Mouse (Mus musculus) lung, embryonic 14.5 days (tissue): ENCODE measurements at regions not wholly inside any gene's neighbourhood (a gene's known extent, or its start where the extent isn't known, plus 50 kb on each side); places are given as distances from the start of the nearest gene placed in this dataset.

ENCODE experiments used
- ATAC-seq: fragments of 200-750 bp; cut with Nextera tagmentation; 2 replicates; pipeline ENCODE4 v1.8.0; 2017; ENCODE audit warnings: mild to moderate bottlenecking, moderate TSS enrichment, moderate library complexity; ENCODE audit not compliant: insufficient read depth
- DNase-seq: peaks from one replicate; pipeline ENCODE4 v3.0.0-alpha.2; 2015
- H3K27ac ChIP-seq: fragments of 300-500 bp; sonication (generic); 2 replicates; pipeline ENCODE4 v1.5.1; 2014; ENCODE audit warnings: low read depth, mild to moderate bottlenecking, moderate library complexity
- H3K27me3 ChIP-seq: fragments of 300-500 bp; sonication (generic); 2 replicates; pipeline ENCODE4 v1.6.1; 2014; ENCODE audit warnings: low read length, control low read depth; ENCODE audit not compliant: insufficient read depth
- H3K36me3 ChIP-seq: fragments of 300-500 bp; sonication (generic); 2 replicates; pipeline ENCODE4 v1.6.1; 2014; ENCODE audit warnings: control low read depth; ENCODE audit not compliant: insufficient read depth
- H3K4me1 ChIP-seq: fragments of 300-500 bp; sonication (generic); 2 replicates; pipeline ENCODE4 v1.6.1; 2014; ENCODE audit warnings: antibody characterized with exemption, control low read depth; ENCODE audit not compliant: insufficient read depth
- H3K4me2 ChIP-seq: fragments of 300-500 bp; sonication (generic); 2 replicates; pipeline ENCODE4 v1.6.1; 2014; ENCODE audit warnings: mild to moderate bottlenecking
- H3K4me3 ChIP-seq: fragments of 300-500 bp; sonication (generic); 2 replicates; pipeline ENCODE4 v1.5.1; 2014; ENCODE audit warnings: low read depth, low read length
- H3K9ac ChIP-seq: fragments of 300-500 bp; sonication (generic); 2 replicates; pipeline ENCODE4 v1.6.1; 2014
- H3K9me3 ChIP-seq: fragments of 300-500 bp; sonication (generic); 2 replicates; pipeline ENCODE4 v1.6.1; 2016; ENCODE audit warnings: low read depth, low read length, control low read depth
- CTCF ChIP-seq: IDR thresholded peaks from 2 replicates; pipeline ENCODE4 v1.5.1; 2016; ENCODE audit warnings: antibody characterized with exemption, low read depth
- WGBS: fragments of 180-500 bp; shearing (Covaris S2); extraction: QIAGEN DNeasy Blood & Tissue Kit; methylation state at CpG from one replicate; pipeline ENCODE4 v1.1.7; 2014; 5-methylcytosine and 5-hydroxymethylcytosine counted together

DNA sequence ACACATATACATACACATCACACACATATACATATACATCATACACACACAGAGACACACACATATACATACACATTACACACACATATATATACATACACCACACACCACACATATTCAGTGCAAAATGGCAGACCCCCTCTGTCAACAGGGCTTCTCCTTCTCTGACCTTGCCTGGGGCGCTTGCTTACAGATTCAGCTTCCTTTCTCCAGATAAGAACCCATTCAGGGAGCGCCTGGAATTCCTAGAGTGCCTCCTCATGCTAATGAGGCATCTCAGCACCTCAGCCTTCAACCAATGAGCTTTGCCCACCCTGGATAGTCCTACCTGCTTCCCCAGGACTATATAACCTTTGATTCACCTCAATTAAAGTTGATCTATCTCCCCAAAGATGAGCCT is 200.3 kb downstream of the Spata18 start:
- no peaks in the 10 kb centered on the region for H3K36me3 ChIP-seq
- H3K9me3 ChIP-seq: no peaks in the 10 kb centered on the region
- 39% methylated on average over 2 of the region's 2 CpGs for WGBS
- ATAC-seq (no peak), DNase-seq (no peak)
- H3K4me2 ChIP-seq: no peak overlapping the region
- no peak for TF ChIP-seq CTCF
- H3K27me3 ChIP-seq: no peaks in the 10 kb centered on the region
- no peak overlapping the region for H3K27ac ChIP-seq
- no peak overlapping the region for H3K9ac ChIP-seq
- H3K4me3 ChIP-seq: no peak overlapping the region
- peaks cover 9% of the 10 kb centered on the region; the same call in 1 of the 2 replicates for H3K4me1 ChIP-seq

GRCm38 (mm10) chr5:73854025-73854773 is 203.0 kb downstream of the Spata18 start:
- H3K27ac ChIP-seq: peak overlapping the region; percentile 64; the same call in 1 of the 2 replicates

GRCm38 (mm10) chr5:73854774-73855371 is 203.7 kb downstream of the Spata18 start:
- Histone ChIP-seq H3K9ac (no peak overlapping the region), H3K4me3 (no peak overlapping the region), H3K27ac (peak overlapping the region; percentile 64), H3K36me3 (no peaks in the 10 kb centered on the region), H3K4me2 (peak overlapping the region; percentile 44; the same call in 1 of the 2 replicates), H3K27me3 (no peaks in the 10 kb centered on the region), H3K9me3 (no peaks in the 10 kb centered on the region), H3K4me1 (peaks cover 4% of the 10 kb centered on the region; the same call in 1 of the 2 replicates)
- TF ChIP-seq CTCF: no peak
- ATAC-seq (peak; percentile 48; the same call in 1 of the 2 replicates), DNase-seq (peak; percentile 90)
- 45% methylated on average over 18 of the region's 18 CpGs for WGBS

More at GRCm38 (mm10) chr5:73854025-73854773, 203.0 kb downstream of the Spata18 start:
- H3K36me3 ChIP-seq: no peaks in the 10 kb centered on the region
- TF ChIP-seq CTCF: peak; percentile 95
- DNase-seq (peak; percentile 95), ATAC-seq (peak; percentile 91)
- H3K9ac ChIP-seq: no peak overlapping the region
- 40% methylated on average over 22 of the region's 22 CpGs for WGBS
- H3K27me3 ChIP-seq: no peaks in the 10 kb centered on the region
- peaks cover 4% of the 10 kb centered on the region; the same call in 1 of the 2 replicates for H3K4me1 ChIP-seq
- H3K4me3 ChIP-seq: no peak overlapping the region
- no peaks in the 10 kb centered on the region for H3K9me3 ChIP-seq
- peak overlapping the region; percentile 44 for H3K4me2 ChIP-seq

DNA sequence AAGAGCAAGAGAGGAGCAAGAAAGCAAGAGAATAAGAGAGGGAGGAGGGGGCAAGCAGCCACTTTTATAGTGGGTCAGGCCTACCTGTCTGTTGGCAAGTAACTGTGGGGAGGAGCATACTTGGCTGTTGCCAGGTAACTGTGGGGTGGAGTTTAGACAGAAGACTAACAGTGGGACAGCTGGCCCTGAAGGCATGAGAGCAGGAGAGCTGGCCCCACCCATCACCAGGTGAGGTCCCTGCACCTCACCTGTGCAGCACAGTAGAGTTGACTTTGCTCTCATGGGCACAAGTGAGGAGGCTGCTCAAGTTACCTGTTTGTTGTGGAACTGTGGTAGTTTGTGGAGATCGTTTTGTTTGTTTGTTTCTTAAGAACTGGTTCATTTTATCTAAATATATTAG is 208.1 kb downstream of the Spata18 start:
- H3K4me2 ChIP-seq: no peak overlapping the region
- no peak overlapping the region for H3K4me3 ChIP-seq
- no peak overlapping the region for H3K9ac ChIP-seq
- peaks cover 2% of the 10 kb centered on the region; the same call in 1 of the 2 replicates for H3K4me1 ChIP-seq
- ATAC-seq: no peak
- no peak for TF ChIP-seq CTCF
- DNase-seq: peak; percentile 29
- no peaks in the 10 kb centered on the region for H3K36me3 ChIP-seq
- H3K27ac ChIP-seq: no peak overlapping the region
- WGBS: 68% methylated on average over 1 of the region's 1 CpGs
- no peaks in the 10 kb centered on the region for H3K9me3 ChIP-seq
- no peaks in the 10 kb centered on the region for H3K27me3 ChIP-seq

GRCm38 (mm10) chr5:73864138-73864761 is 204.0 kb downstream of the Usp46 start:
- Histone ChIP-seq H3K4me1 (no peaks in the 10 kb centered on the region), H3K9me3 (no peaks in the 10 kb centered on the region), H3K27me3 (no peaks in the 10 kb centered on the region), H3K4me2 (no peak overlapping the region), H3K4me3 (no peak overlapping the region), H3K36me3 (no peaks in the 10 kb centered on the region), H3K9ac (no peak overlapping the region), H3K27ac (no peak overlapping the region)
- DNase-seq (peak; percentile 85), ATAC-seq (no peak)
- 64% methylated on average over 9 of the region's 9 CpGs for WGBS
- TF ChIP-seq CTCF: peak; percentile 77

GRCm38 (mm10) chr5:73872641-73873421 is 195.4 kb downstream of the Usp46 start:
- H3K9me3 ChIP-seq: no peaks in the 10 kb centered on the region
- H3K27ac ChIP-seq: no peak overlapping the region
- H3K9ac ChIP-seq: no peak overlapping the region
- no peaks in the 10 kb centered on the region for H3K27me3 ChIP-seq
- H3K4me2 ChIP-seq: no peak overlapping the region
- whole genome bisulfite sequencing: 71% methylated on average over 9 of the region's 9 CpGs
- DNase-seq (no peak), ATAC-seq (no peak)
- H3K4me3 ChIP-seq: no peak overlapping the region
- TF ChIP-seq CTCF: no peak
- 0 out of 2 replicates have a peak, but pooled peaks cover 2% of the 10 kb centered on the region for H3K4me1 ChIP-seq
- H3K36me3 ChIP-seq: no peaks in the 10 kb centered on the region
